Mouse (Mus musculus) mature B cell (primary cell): Measurements from ENCODE around the gene Slc2a10.

ENCODE experiments used
- in situ Hi-C: fragments of 300-500 bp; cut with MboI; formaldehyde crosslinking; loops from 2 replicates; pipeline ENCODE4 v1.14.3; 2019

Gene Slc2a10

DNA sequence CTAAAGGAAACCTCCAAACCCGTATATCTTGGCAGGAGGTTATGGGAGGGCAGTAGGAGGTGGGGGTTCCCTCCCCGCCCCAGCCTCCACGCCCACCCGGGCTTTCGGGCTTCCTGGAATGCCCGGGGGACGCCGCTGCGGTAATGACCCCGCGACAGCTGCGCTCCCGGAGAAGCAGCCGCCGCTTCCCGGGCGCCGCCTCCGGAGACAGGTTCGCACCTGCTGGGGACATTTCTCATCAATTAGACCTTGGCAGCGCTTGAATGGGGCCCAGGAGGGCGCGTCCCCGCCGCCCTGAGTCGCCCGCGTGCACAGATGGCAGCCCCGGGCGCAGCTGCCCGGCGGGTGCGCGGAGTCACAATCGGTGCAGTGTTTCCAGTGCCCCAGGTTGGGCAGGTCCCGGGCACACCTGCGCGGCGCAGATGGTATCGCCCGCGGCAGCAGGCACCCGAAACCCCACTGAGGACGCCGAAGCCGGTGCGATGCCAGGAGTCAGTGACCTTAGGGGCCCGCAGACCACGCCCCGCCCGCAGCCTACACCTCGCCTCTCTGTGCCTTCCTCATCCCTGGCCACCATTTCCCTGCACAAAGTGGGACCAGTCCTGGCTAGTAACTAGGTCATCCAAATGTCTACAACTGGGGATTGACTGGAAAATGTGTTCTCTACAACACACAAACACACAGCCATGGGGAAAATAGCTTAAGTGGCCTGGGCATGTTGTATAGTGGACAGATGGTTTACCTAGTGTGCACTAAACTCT, 59.9 kb downstream of the Slc2a10 start:
- in situ Hi-C loops = no loop called here

DNA sequence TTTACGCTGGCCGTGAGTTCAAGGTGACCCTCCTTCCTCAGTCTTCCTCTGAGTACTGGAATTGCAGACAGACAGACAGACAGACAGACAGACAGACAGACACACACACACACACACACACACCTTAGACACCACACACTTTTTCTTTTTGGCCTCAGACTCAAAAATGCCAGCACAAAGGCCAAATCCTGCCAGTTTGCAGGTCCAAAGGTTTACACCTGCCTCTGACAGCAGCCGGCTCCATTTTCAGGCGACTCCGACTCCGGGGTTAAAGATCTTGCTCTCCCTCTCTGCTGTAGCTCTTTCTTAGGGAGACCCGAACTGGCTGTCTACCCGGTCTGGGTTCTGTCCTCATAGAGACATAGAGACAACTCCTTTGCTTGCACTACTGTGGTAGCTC, 60.5 kb downstream of the Slc2a10 start:
- in situ Hi-C loops = no loop called here

DNA sequence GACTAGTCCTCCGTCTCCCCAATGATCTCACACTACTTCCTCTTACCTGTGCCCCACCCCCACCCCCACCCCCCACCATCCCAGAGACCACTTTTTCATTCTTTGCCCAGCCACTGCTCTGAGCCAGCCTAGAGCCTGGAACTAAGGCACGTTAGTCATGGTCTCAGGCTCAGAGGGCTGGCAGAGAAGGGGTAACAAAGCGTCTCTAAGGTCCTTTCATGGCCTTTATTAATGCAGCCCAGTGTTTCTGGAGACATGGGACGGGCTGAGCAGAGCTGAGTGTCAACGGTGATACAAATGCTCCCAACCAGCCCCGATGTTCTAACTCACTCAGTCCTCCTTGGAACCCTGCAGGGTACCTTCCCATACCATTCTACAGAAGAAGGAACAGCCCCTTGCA, 61.0 kb downstream of the Slc2a10 start:
- in situ Hi-C loops = no loop called here

GRCm38 (mm10) chr2:165566898-165567297, 63.3 kb downstream of the Slc2a10 start:
- in situ Hi-C loops = no loop called here

DNA sequence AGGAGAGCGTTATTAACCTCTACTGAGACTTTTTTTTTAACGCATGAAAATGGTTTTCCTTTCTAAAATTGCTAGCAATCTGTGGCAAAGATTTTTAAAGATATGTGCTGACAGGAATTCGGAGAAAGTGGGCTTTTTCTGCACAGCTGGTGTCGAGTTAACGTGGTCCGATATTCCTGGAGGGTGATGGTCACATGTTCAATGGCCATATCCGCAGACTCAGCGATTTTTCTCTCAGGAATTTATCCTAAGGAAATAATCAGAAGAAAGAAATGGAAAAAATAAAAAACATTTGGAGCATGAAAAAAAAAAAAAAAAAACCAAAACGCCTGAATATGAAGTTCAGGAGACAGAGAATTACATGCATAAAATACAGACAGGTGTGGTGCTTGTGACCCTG, 64.2 kb downstream of the Slc2a10 start:
- in situ Hi-C loops = no loop called here

GRCm38 (mm10) chr2:165568911-165569310, 65.3 kb downstream of the Slc2a10 start:
- in situ Hi-C loops = no loop called here
